Mouse (Mus musculus): Measurements from ENCODE around the gene Rgs8. TPM values are rescaled to one million over a fixed set of nuclear protein-coding genes. Genes with fewer than 3 reads are reported as not detected.

Gene Rgs8
- polyA plus RNA-seq, 1 experiment, result not detected

DNA sequence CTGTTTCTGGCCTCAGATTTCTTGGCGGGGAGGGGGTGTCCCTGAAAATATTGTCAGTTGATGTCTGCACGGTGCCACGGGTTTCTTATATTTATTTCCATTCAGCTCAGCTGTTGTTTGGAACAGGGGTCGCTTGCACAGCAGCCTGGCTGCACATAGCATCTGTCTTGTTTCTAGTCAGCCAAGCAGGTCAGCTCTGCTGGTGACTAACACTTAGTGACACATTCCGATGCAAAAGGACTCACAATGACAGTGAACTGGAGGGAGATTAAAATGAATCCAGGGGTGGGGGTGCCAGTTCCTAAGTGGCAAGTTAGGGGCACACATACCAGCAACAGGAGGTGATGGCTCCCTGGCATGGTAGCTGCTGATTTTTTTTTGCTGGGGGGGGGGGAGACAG lies 849 bp downstream of the Rgs8 start:
- WGBS, result 15% methylated on average over 5 of the region's 5 CpGs
- Histone ChIP-seq H3K4me3 (ENCODE audit: insufficient read depth, low read depth, low read length) (0 out of 2 replicates have a peak overlapping the region, but pooled peaks have one; percentile 45), H3K4me1 (ENCODE audit: control insufficient read depth, insufficient read depth, low read length) (peaks cover 10% of the 10 kb centered on the region), H3K27ac (ENCODE audit: insufficient read depth, low read depth, low read length) (no peak overlapping the region)
- no peak for TF ChIP-seq CTCF (IDR thresholded peaks at IDR 0.05; ENCODE audit: insufficient read depth, low read depth, low read length)

GRCm38 (mm10) chr1:153659666-153660065 lies 6.8 kb downstream of the Rgs8 start:
- no peak overlapping the region for H3K4me3 ChIP-seq (ENCODE audit: insufficient read depth, low read depth, low read length)
- WGBS, result 70% methylated on average over 9 of the region's 9 CpGs
- no peak for TF ChIP-seq POLR2A (IDR thresholded peaks at IDR 0.05; ENCODE audit: insufficient read depth, low read depth, low read length)
- no peak for TF ChIP-seq CTCF (IDR thresholded peaks at IDR 0.05; ENCODE audit: insufficient read depth, low read depth, low read length)
- peaks cover 4% of the 10 kb centered on the region; the same call in 1 of the 2 replicates for H3K4me1 ChIP-seq (ENCODE audit: control insufficient read depth, insufficient read depth, low read length)
- H3K27ac ChIP-seq (ENCODE audit: insufficient read depth, low read depth, low read length), result no peak overlapping the region

- no peak overlapping the region for H3K4me3 ChIP-seq (ENCODE audit: insufficient read depth, low read depth, low read length)
- no peak for TF ChIP-seq POLR2A (IDR thresholded peaks at IDR 0.05; ENCODE audit: insufficient read depth, low read depth, low read length)
- no peak for TF ChIP-seq CTCF (IDR thresholded peaks at IDR 0.05; ENCODE audit: insufficient read depth, low read depth, low read length)
- peaks cover 12% of the 10 kb centered on the region for H3K4me1 ChIP-seq (ENCODE audit: control insufficient read depth, insufficient read depth, low read length)
- 25% methylated on average over 15 of the region's 15 CpGs for WGBS
- H3K27ac ChIP-seq (ENCODE audit: insufficient read depth, low read depth, low read length), result no peak overlapping the region
These were observed 8.3 kb downstream of the Rgs8 start for GRCm38 (mm10) chr1:153660982-153661688.

- peaks cover 15% of the 10 kb centered on the region for H3K4me1 ChIP-seq (ENCODE audit: control insufficient read depth, insufficient read depth, low read length)
- TF ChIP-seq POLR2A (IDR thresholded peaks at IDR 0.05; ENCODE audit: insufficient read depth, low read depth, low read length) (no peak), CTCF (IDR thresholded peaks at IDR 0.05; ENCODE audit: insufficient read depth, low read depth, low read length) (no peak)
- no peak overlapping the region for H3K4me3 ChIP-seq (ENCODE audit: insufficient read depth, low read depth, low read length)
- no peak overlapping the region for H3K27ac ChIP-seq (ENCODE audit: insufficient read depth, low read depth, low read length)
- WGBS, result 56% methylated on average over 4 of the region's 4 CpGs
These were observed 8.8 kb downstream of the Rgs8 start for GRCm38 (mm10) chr1:153661689-153662002.

GRCm38 (mm10) chr1:153662362-153662761 lies 9.5 kb downstream of the Rgs8 start:
- no peak for TF ChIP-seq CTCF (IDR thresholded peaks at IDR 0.05; ENCODE audit: insufficient read depth, low read depth, low read length)
- TF ChIP-seq POLR2A (IDR thresholded peaks at IDR 0.05; ENCODE audit: insufficient read depth, low read depth, low read length), result no peak
- Histone ChIP-seq H3K4me1 (ENCODE audit: control insufficient read depth, insufficient read depth, low read length) (peaks cover 15% of the 10 kb centered on the region), H3K4me3 (ENCODE audit: insufficient read depth, low read depth, low read length) (no peak overlapping the region), H3K27ac (ENCODE audit: insufficient read depth, low read depth, low read length) (no peak overlapping the region)
- WGBS, result 50% methylated on average over 4 of the region's 4 CpGs

GRCm38 (mm10) chr1:153665066-153665715 lies 12.4 kb downstream of the Rgs8 start:
- Histone ChIP-seq H3K4me1 (ENCODE audit: control insufficient read depth, insufficient read depth, low read length) (peaks cover 17% of the 10 kb centered on the region), H3K27ac (ENCODE audit: insufficient read depth, low read depth, low read length) (0 out of 2 replicates have a peak overlapping the region, but pooled peaks have one; percentile 0), H3K4me3 (ENCODE audit: insufficient read depth, low read depth, low read length) (peak overlapping the region; percentile 26)
- TF ChIP-seq POLR2A (IDR thresholded peaks at IDR 0.05; ENCODE audit: insufficient read depth, low read depth, low read length), result no peak
- TF ChIP-seq CTCF (IDR thresholded peaks at IDR 0.05; ENCODE audit: insufficient read depth, low read depth, low read length), result no peak
- WGBS, result 11% methylated on average over 10 of the region's 10 CpGs

- peak overlapping the region; percentile 25 for H3K4me3 ChIP-seq (ENCODE audit: insufficient read depth, low read depth, low read length)
- H3K27ac ChIP-seq (ENCODE audit: insufficient read depth, low read depth, low read length), result peak overlapping the region; percentile 27; the same call in 1 of the 2 replicates
- TF ChIP-seq CTCF (IDR thresholded peaks at IDR 0.05; ENCODE audit: insufficient read depth, low read depth, low read length), result no peak
- TF ChIP-seq POLR2A (IDR thresholded peaks at IDR 0.05; ENCODE audit: insufficient read depth, low read depth, low read length), result no peak
- WGBS, result 25% methylated on average over 1 of the region's 1 CpGs
- peaks cover 21% of the 10 kb centered on the region for H3K4me1 ChIP-seq (ENCODE audit: control insufficient read depth, insufficient read depth, low read length)
These were observed 13.4 kb downstream of the Rgs8 start for GRCm38 (mm10) chr1:153666236-153666635.

DNA sequence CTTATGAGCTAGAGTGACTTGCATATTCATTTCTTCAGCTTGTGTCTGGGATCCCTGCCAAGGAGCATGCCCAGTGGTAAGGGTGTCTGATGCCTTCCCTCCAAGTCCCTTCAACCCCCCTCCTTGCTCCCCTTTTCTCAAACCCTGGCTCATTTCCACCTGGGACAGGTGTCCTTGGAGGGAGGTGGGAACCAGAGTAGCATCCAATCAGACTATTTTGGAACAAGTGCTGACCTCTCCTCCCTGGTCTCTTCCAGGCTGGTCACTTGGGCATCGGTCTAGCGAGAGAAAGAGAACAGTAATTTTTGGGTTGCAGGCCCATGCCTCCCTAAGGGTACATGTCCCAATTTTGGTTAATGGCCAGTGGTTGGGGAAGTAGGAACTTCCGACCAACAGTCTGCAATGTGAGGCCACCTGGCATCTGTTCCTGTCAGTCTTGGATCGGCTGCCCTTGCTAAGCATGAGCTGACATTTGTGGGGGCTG lies 14.5 kb downstream of the Rgs8 start:
- peaks cover 21% of the 10 kb centered on the region for H3K4me1 ChIP-seq (ENCODE audit: control insufficient read depth, insufficient read depth, low read length)
- 61% methylated on average over 4 of the region's 4 CpGs for WGBS
- TF ChIP-seq POLR2A (IDR thresholded peaks at IDR 0.05; ENCODE audit: insufficient read depth, low read depth, low read length), result no peak
- no peak for TF ChIP-seq CTCF (IDR thresholded peaks at IDR 0.05; ENCODE audit: insufficient read depth, low read depth, low read length)
- H3K4me3 ChIP-seq (ENCODE audit: insufficient read depth, low read depth, low read length), result peak overlapping the region; percentile 12; the same call in 1 of the 2 replicates
- 0 out of 2 replicates have a peak overlapping the region, but pooled peaks have one; percentile 7 for H3K27ac ChIP-seq (ENCODE audit: insufficient read depth, low read depth, low read length)

GRCm38 (mm10) chr1:153667781-153668180 lies 15.0 kb downstream of the Rgs8 start:
- Histone ChIP-seq H3K4me3 (ENCODE audit: insufficient read depth, low read depth, low read length) (peak overlapping the region; percentile 12; the same call in 1 of the 2 replicates), H3K27ac (ENCODE audit: insufficient read depth, low read depth, low read length) (no peak overlapping the region), H3K4me1 (ENCODE audit: control insufficient read depth, insufficient read depth, low read length) (peaks cover 25% of the 10 kb centered on the region)
- TF ChIP-seq CTCF (IDR thresholded peaks at IDR 0.05; ENCODE audit: insufficient read depth, low read depth, low read length) (no peak), POLR2A (IDR thresholded peaks at IDR 0.05; ENCODE audit: insufficient read depth, low read depth, low read length) (no peak)
- 83% methylated on average over 5 of the region's 5 CpGs for WGBS
